Mouse (Mus musculus): ENCODE measurements around the gene Pitx1.

The Pitx1 gene

GRCm38 (mm10) chr13:55836142-55836625 is at the start of gene Pitx1:
TSS of gene Pitx1 (minus strand) at chr13:55836192.
- no peak for DNase-seq

GRCm38 (mm10) chr13:55881431-55882202 is 45.6 kb upstream of the Pitx1 start:
- DNase-seq: no peak

- no peak for DNase-seq
Observed at GRCm38 (mm10) chr13:55878353-55878752, 42.4 kb upstream of the Pitx1 start.

- DNase-seq: no peak
Observed at GRCm38 (mm10) chr13:55871410-55871809, 35.4 kb upstream of the Pitx1 start.

- no peak for DNase-seq
Observed at GRCm38 (mm10) chr13:55870001-55870400, 34.0 kb upstream of the Pitx1 start.

- no peak for DNase-seq
Observed at GRCm38 (mm10) chr13:55867540-55868103, 31.6 kb upstream of the Pitx1 start.

GRCm38 (mm10) chr13:55860483-55860882 is 24.5 kb upstream of the Pitx1 start:
- DNase-seq: no peak

GRCm38 (mm10) chr13:55858463-55858862 is 22.5 kb upstream of the Pitx1 start:
- DNase-seq: no peak

GRCm38 (mm10) chr13:55855793-55856192 is 19.8 kb upstream of the Pitx1 start:
- no peak for DNase-seq

- no peak for DNase-seq
Observed at GRCm38 (mm10) chr13:55852205-55852604, 16.2 kb upstream of the Pitx1 start.

- DNase-seq: no peak
Observed at GRCm38 (mm10) chr13:55850726-55851125, 14.7 kb upstream of the Pitx1 start.

GRCm38 (mm10) chr13:55848604-55849190 is 12.7 kb upstream of the Pitx1 start:
- DNase-seq: no peak

- DNase-seq: no peak
Observed at GRCm38 (mm10) chr13:55847805-55848204, 11.8 kb upstream of the Pitx1 start.

- DNase-seq: no peak
Observed at GRCm38 (mm10) chr13:55843700-55844099, 7.7 kb upstream of the Pitx1 start.

GRCm38 (mm10) chr13:55840223-55840622 is 4.2 kb upstream of the Pitx1 start:
- no peak for DNase-seq

GRCm38 (mm10) chr13:55836786-55837780 is 1.1 kb upstream of the Pitx1 start:
- DNase-seq: no peak

- no peak for DNase-seq
Observed at GRCm38 (mm10) chr13:55835548-55836097, 369 bp downstream of the Pitx1 start.

- no peak for DNase-seq
Observed at GRCm38 (mm10) chr13:55834667-55835066, 1.3 kb downstream of the Pitx1 start.

- no peak for DNase-seq
Observed at GRCm38 (mm10) chr13:55833921-55834320, 2.1 kb downstream of the Pitx1 start.

GRCm38 (mm10) chr13:55832602-55833001 is 3.4 kb downstream of the Pitx1 start:
- no peak for DNase-seq

- DNase-seq: no peak
Observed at GRCm38 (mm10) chr13:55831722-55832160, 4.3 kb downstream of the Pitx1 start.
